Mouse (Mus musculus) cerebellum, adult 2 months (tissue): ENCODE measurements around the gene Tbcb. TPM values are rescaled to one million over a fixed set of nuclear protein-coding genes. Genes with fewer than 3 reads are reported as not detected.

ENCODE experiments used
- DNase-seq, 2 experiments: peaks; one replicate each; pipeline ENCODE4 v3.0.0; 2021
- H3K27ac ChIP-seq: fragments of 200-500 bp; 2 replicates; pipeline ENCODE4 v1.5.1; 2012; ENCODE audit warnings: low read length, control low read depth, inconsistent platforms; ENCODE audit not compliant: insufficient read depth
- H3K27me3 ChIP-seq: fragments of 200-500 bp; 2 replicates; pipeline ENCODE4 v1.6.1; 2012; ENCODE audit warnings: inconsistent platforms, mild to moderate bottlenecking, low read length, moderate library complexity; ENCODE audit not compliant: control insufficient read depth, insufficient read depth
- H3K4me1 ChIP-seq: fragments of 200-500 bp; 2 replicates; pipeline ENCODE4 v1.6.1; 2011; ENCODE audit warnings: low read length; ENCODE audit not compliant: control insufficient read depth, insufficient read depth
- H3K4me3 ChIP-seq: fragments of 200-500 bp; replicated peaks from 2 replicates; pipeline ENCODE3; 2011; ENCODE audit warnings: mild to moderate bottlenecking, low read depth, low read length, control low read depth; ENCODE audit not compliant: insufficient read depth
- CTCF ChIP-seq: fragments of 200-500 bp; IDR thresholded peaks from 2 replicates; pipeline ENCODE4 v1.5.1; 2011; ENCODE audit warnings: low read depth, mild to moderate bottlenecking, control low read depth, low read length, moderate library complexity, borderline replicate concordance; ENCODE audit not compliant: insufficient read depth
- POLR2A ChIP-seq: fragments of 200-500 bp; IDR thresholded peaks from 2 replicates; pipeline ENCODE4 v1.6.1; 2011; ENCODE audit warnings: low read length, control low read depth, borderline replicate concordance; ENCODE audit not compliant: insufficient read depth
- WGBS: fragments of 180-500 bp; shearing (Covaris S2); methylation state at CpG from one replicate; pipeline ENCODE4 v1.1.7; 2018; 5-methylcytosine and 5-hydroxymethylcytosine counted together
- polyA plus RNA-seq: library from polyadenylated mRNA; depleted of rRNA; stranded (reverse); fragments of >200 nt; gene quantifications from 2 replicates; pipeline ENCODE4 v1.2.3, GENCODE M21; 2012; rRNA removed

Tbcb gene
- polyA plus RNA-seq, 1 experiment: 147 TPM

- DNase-seq: no peak
- no peak overlapping the region for H3K27ac ChIP-seq
- no peak overlapping the region for H3K4me3 ChIP-seq
- H3K27me3 ChIP-seq: no peaks in the 10 kb centered on the region
- 88% methylated on average over 12 of the region's 12 CpGs for WGBS
- no peak for TF ChIP-seq CTCF
- TF ChIP-seq POLR2A: no peak
- peaks cover under 1% of the 10 kb centered on the region; the same call in 1 of the 2 replicates for H3K4me1 ChIP-seq
Measured at GRCm38 (mm10) chr7:30176474-30176873, 55.6 kb downstream of the Tbcb start.

Other genes starting within 250 kb of the Tbcb start
- gene Zfp568, start 248.3 kb downstream of the Tbcb start, polyA plus RNA-seq: 3.3 and 4.2 TPM in 2 replicates
- gene Zfp14, start 180.9 kb downstream of the Tbcb start, polyA plus RNA-seq: 14.8 and 18.3 TPM in 2 replicates
- 2.7 and 2.9 TPM in 2 replicates for gene Zfp82, start 159.4 kb downstream of the Tbcb start, polyA plus RNA-seq
- gene Gm26920, start 141.9 kb downstream of the Tbcb start, polyA plus RNA-seq: 0.27 and 0.65 TPM in 2 replicates
- gene Zfp566, start 141.7 kb downstream of the Tbcb start, polyA plus RNA-seq: 5.5 and 6.1 TPM in 2 replicates
- gene Zfp260, start 137.5 kb downstream of the Tbcb start, polyA plus RNA-seq: 46.3 and 46.6 TPM in 2 replicates
- 7.1 and 8.3 TPM in 2 replicates for gene Zfp382, start 110.3 kb downstream of the Tbcb start, polyA plus RNA-seq
- 37.6 and 38.0 TPM in 2 replicates for gene Zfp146, start 62.5 kb downstream of the Tbcb start, polyA plus RNA-seq
- gene Cox7a1, start 48.1 kb downstream of the Tbcb start, polyA plus RNA-seq: 24.7 and 32.0 TPM in 2 replicates
- gene Capns1, start 33.5 kb downstream of the Tbcb start, polyA plus RNA-seq: 463 and 475 TPM in 2 replicates
- gene Polr2i, start 324 bp downstream of the Tbcb start, polyA plus RNA-seq: 167 and 182 TPM in 2 replicates
- gene Ovol3, start 3.5 kb upstream of the Tbcb start, polyA plus RNA-seq: not detected in 2 replicates
- gene Thap8, start 47.8 kb upstream of the Tbcb start, polyA plus RNA-seq: 0.16 TPM in 1 of 2 replicates, not detected in the other
- 3.8 and 4.6 TPM in 2 replicates for gene Wdr62, start 48.1 kb upstream of the Tbcb start, polyA plus RNA-seq
- gene Clip3, start 59.5 kb upstream of the Tbcb start, polyA plus RNA-seq: 726 and 810 TPM in 2 replicates
- 197 and 214 TPM in 2 replicates for gene Alkbh6, start 76.4 kb upstream of the Tbcb start, polyA plus RNA-seq
- 63.4 and 63.8 TPM in 2 replicates for gene Syne4, start 82.5 kb upstream of the Tbcb start, polyA plus RNA-seq
- 0.57 and 0.73 TPM in 2 replicates for gene E130208F15Rik, start 89.5 kb upstream of the Tbcb start, polyA plus RNA-seq
- gene Sdhaf1, start 91.6 kb upstream of the Tbcb start, polyA plus RNA-seq: 21.9 and 23.8 TPM in 2 replicates
- 20.4 and 22.1 TPM in 2 replicates for gene Lrfn3, start 130.5 kb upstream of the Tbcb start, polyA plus RNA-seq
- gene Tyrobp, start 181.5 kb upstream of the Tbcb start, polyA plus RNA-seq: 23.5 and 32.5 TPM in 2 replicates
- 0.34 and 0.84 TPM in 2 replicates for gene Hcst, start 187.6 kb upstream of the Tbcb start, polyA plus RNA-seq
- 5.1 and 5.4 TPM in 2 replicates for gene Nfkbid, start 189.5 kb upstream of the Tbcb start, polyA plus RNA-seq
- 782 and 892 TPM in 2 replicates for gene Aplp1, start 213.3 kb upstream of the Tbcb start, polyA plus RNA-seq
- 2.7 TPM in 2 replicates for gene Kirrel2, start 225.4 kb upstream of the Tbcb start, polyA plus RNA-seq
- gene Nphs1, start 226.0 kb upstream of the Tbcb start, polyA plus RNA-seq: 0.43 and 0.56 TPM in 2 replicates